Mouse (Mus musculus) 3134 (cell line): ENCODE data around the gene Olfr665.
"Not testable (repeated sequence)": the region's sequence is repeated elsewhere in the genome, so short reads cannot be mapped to it uniquely, and the experiment has no call there.

ENCODE experiments used
- DNase-seq: peaks from one replicate; pipeline ENCODE4 v3.0.0-alpha.2; 2011; ENCODE audit warnings: low spot score; ENCODE audit not compliant: insufficient read length; ENCODE audit errors: extremely low read depth

Gene Olfr665

GRCm38 (mm10) chr7:104877731-104878130, at the start of gene Olfr665:
TSS of gene Olfr665 (plus strand) at chr7:104878031.
- DNase-seq = no peak

- no peak for DNase-seq
These were observed 35.3 kb upstream of the Olfr665 start, which contains the start of gene Usp17lb for GRCm38 (mm10) chr7:104842503-104842902. TSS of gene Usp17lb (minus strand) at chr7:104842603.

GRCm38 (mm10) chr7:104843731-104844287, 34.0 kb upstream of the Olfr665 start:
- DNase-seq = peak; percentile 29

- peak; percentile 20 for DNase-seq
These were observed 26.3 kb upstream of the Olfr665 start for GRCm38 (mm10) chr7:104851546-104851945.

- DNase-seq = no peak
These were observed 22.5 kb upstream of the Olfr665 start for GRCm38 (mm10) chr7:104855248-104855750.

- not testable (repeated sequence) for DNase-seq
These were observed 21.1 kb upstream of the Olfr665 start, which contains the start of gene Usp17la for GRCm38 (mm10) chr7:104856709-104857108. TSS of gene Usp17la (plus strand) at chr7:104857009.

- peak; percentile 14 for DNase-seq
These were observed 20.1 kb upstream of the Olfr665 start for GRCm38 (mm10) chr7:104857683-104858082.

- peak; percentile 46 for DNase-seq
These were observed 16.4 kb upstream of the Olfr665 start for GRCm38 (mm10) chr7:104861381-104861780.

GRCm38 (mm10) chr7:104895852-104896251, 18.0 kb downstream of the Olfr665 start, which contains the start of gene Olfr666:
TSS of gene Olfr666 (minus strand) at chr7:104895952.
- no peak for DNase-seq

- DNase-seq = no peak
These were observed 43.6 kb downstream of the Olfr665 start, which contains the start of gene Olfr667 for GRCm38 (mm10) chr7:104921382-104921781. TSS of gene Olfr667 (minus strand) at chr7:104921482.

GRCm38 (mm10) chr7:104927957-104928356, 50.1 kb downstream of the Olfr665 start, which contains the start of gene Olfr668:
TSS of gene Olfr668 (minus strand) at chr7:104928057.
- DNase-seq = no peak
